Mouse (Mus musculus) retina, postnatal 1 day (tissue): ENCODE measurements around the gene Tex2.
"Not testable (repeated sequence)": the region's sequence is repeated elsewhere in the genome, so short reads cannot be mapped to it uniquely, and the experiment has no call there.

Experiments
- DNase-seq: peaks from one replicate; pipeline ENCODE4 v3.0.0-alpha.2; 2012

The Tex2 gene

GRCm38 (mm10) chr11:106577624-106578355 is 35.4 kb downstream of the Tex2 start:
- DNase-seq, result not testable (repeated sequence)

GRCm38 (mm10) chr11:106574456-106574855 is 38.8 kb downstream of the Tex2 start:
- no peak for DNase-seq

GRCm38 (mm10) chr11:106573476-106574240 is 39.6 kb downstream of the Tex2 start:
- no peak for DNase-seq

GRCm38 (mm10) chr11:106572958-106573357 is 40.3 kb downstream of the Tex2 start:
- DNase-seq, result no peak

GRCm38 (mm10) chr11:106572020-106572782 is 41.0 kb downstream of the Tex2 start:
- DNase-seq, result peak; percentile 69

- DNase-seq, result no peak
Observed at GRCm38 (mm10) chr11:106571026-106571983, 41.9 kb downstream of the Tex2 start.

GRCm38 (mm10) chr11:106568329-106568960 is 44.8 kb downstream of the Tex2 start:
- no peak for DNase-seq

- DNase-seq, result no peak
Observed at GRCm38 (mm10) chr11:106566040-106566785, 47.0 kb downstream of the Tex2 start.

GRCm38 (mm10) chr11:106564261-106564660 is 49.0 kb downstream of the Tex2 start:
- no peak for DNase-seq

- no peak for DNase-seq
Observed at GRCm38 (mm10) chr11:106562707-106563106, 50.5 kb downstream of the Tex2 start.

GRCm38 (mm10) chr11:106559773-106560172 is 53.5 kb downstream of the Tex2 start:
- no peak for DNase-seq

- no peak for DNase-seq
Observed at GRCm38 (mm10) chr11:106558008-106558407, 55.2 kb downstream of the Tex2 start.

- DNase-seq, result peak; percentile 29
Observed at GRCm38 (mm10) chr11:106557398-106557797, 55.8 kb downstream of the Tex2 start.

- DNase-seq, result no peak
Observed at GRCm38 (mm10) chr11:106556689-106557088, 56.5 kb downstream of the Tex2 start.

GRCm38 (mm10) chr11:106555805-106556615 is 57.2 kb downstream of the Tex2 start:
- no peak for DNase-seq

- DNase-seq, result no peak
Observed at GRCm38 (mm10) chr11:106550398-106550797, 62.8 kb downstream of the Tex2 start.

GRCm38 (mm10) chr11:106546081-106546480 is 67.1 kb downstream of the Tex2 start:
- no peak for DNase-seq

- no peak for DNase-seq
Observed at GRCm38 (mm10) chr11:106544916-106545315, 68.3 kb downstream of the Tex2 start.

GRCm38 (mm10) chr11:106544133-106544532 is 69.1 kb downstream of the Tex2 start:
- no peak for DNase-seq

- no peak for DNase-seq
Observed at GRCm38 (mm10) chr11:106543006-106543405, 70.2 kb downstream of the Tex2 start.
